Mouse (Mus musculus) forebrain, embryonic 11.5 days (tissue): ENCODE measurements around the gene Cc2d1b. TPM values are rescaled to one million over a fixed set of nuclear protein-coding genes. Genes with fewer than 3 reads are reported as not detected.
A peak's percentile ranks its signal among the peaks of the same experiment; 100 is the strongest.

Experiments used
- ATAC-seq: fragments of 200-750 bp; cut with Nextera tagmentation; replicated peaks from 2 replicates; pipeline ENCODE4 v1.8.0; 2017; ENCODE audit warnings: moderate TSS enrichment; ENCODE audit not compliant: low FRiP score
- DNase-seq: peaks from one replicate; pipeline ENCODE4 v3.0.0-alpha.2; 2017; ENCODE audit warnings: low spot score
- H3K27ac ChIP-seq: fragments of 300-500 bp; sonication (generic); 2 replicates; pipeline ENCODE4 v1.5.1; 2014; ENCODE audit warnings: low read depth, low read length
- H3K27me3 ChIP-seq: fragments of 300-500 bp; sonication (generic); 2 replicates; pipeline ENCODE4 v1.6.1; 2014; ENCODE audit warnings: mild to moderate bottlenecking, low read length, mixed read lengths; ENCODE audit not compliant: control insufficient read depth, insufficient read depth
- H3K36me3 ChIP-seq: fragments of 300-500 bp; sonication (generic); 2 replicates; pipeline ENCODE4 v1.6.1; 2014; ENCODE audit warnings: mild to moderate bottlenecking, low read length, moderate library complexity, mixed read lengths; ENCODE audit not compliant: control insufficient read depth, insufficient read depth
- H3K4me1 ChIP-seq: fragments of 300-500 bp; sonication (generic); replicated peaks from 2 replicates; pipeline ENCODE4 v1.6.1; 2014; ENCODE audit warnings: low read length, mixed read lengths; ENCODE audit not compliant: control insufficient read depth, insufficient read depth
- H3K4me2 ChIP-seq: fragments of 300-500 bp; sonication (generic); 2 replicates; pipeline ENCODE4 v1.6.1; 2014; ENCODE audit warnings: low read depth, mild to moderate bottlenecking, low read length, moderate library complexity, mixed read lengths; ENCODE audit not compliant: severe bottlenecking
- H3K4me3 ChIP-seq: fragments of 300-500 bp; sonication (generic); 2 replicates; pipeline ENCODE4 v1.5.1; 2014; ENCODE audit warnings: low read depth, low read length
- H3K9ac ChIP-seq: fragments of 300-500 bp; sonication (generic); 2 replicates; pipeline ENCODE4 v1.6.1; 2014; ENCODE audit warnings: low read length
- H3K9me3 ChIP-seq: fragments of 300-500 bp; sonication (generic); 2 replicates; pipeline ENCODE4 v1.6.1; 2016; ENCODE audit warnings: low read length, mixed read lengths; ENCODE audit not compliant: control insufficient read depth
- WGBS: fragments of 180-500 bp; shearing (Covaris S2); extraction: QIAGEN DNeasy Blood & Tissue Kit; methylation state at CpG from one replicate; pipeline ENCODE4 v1.1.7; 2014; 5-methylcytosine and 5-hydroxymethylcytosine counted together
- polyA plus RNA-seq: library from polyadenylated mRNA; unstranded; fragments of >200 nt; fragmentation: Nextera tagmentation; extraction: Ambion mirVana; gene quantifications from 2 replicates; pipeline ENCODE4 v1.2.1, GENCODE M21; 2014

The Cc2d1b gene
- polyA plus RNA-seq, 1 experiment from 2014 or later = 26.8 TPM

DNA sequence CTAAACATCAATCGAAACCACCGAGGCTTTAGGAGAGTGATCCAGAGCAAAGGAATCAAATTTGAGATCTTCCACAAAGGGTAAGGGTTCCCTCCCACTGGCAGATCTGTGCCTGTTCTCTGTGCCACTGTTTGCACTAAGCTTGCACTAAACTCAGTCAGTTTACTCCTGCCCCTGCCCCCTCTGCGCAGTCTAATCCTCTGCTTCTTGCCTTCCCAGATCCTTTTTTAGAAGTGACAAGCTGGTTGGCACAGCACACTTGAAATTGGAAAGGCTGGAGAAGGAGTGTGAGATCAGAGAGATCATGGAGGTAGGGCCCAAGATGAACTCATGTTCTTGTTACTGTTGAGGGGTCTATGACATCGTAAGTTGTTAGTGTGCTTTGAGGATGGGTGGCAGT lies 11.9 kb downstream of the Cc2d1b start:
- H3K4me3 ChIP-seq = no peak overlapping the region
- H3K4me2 ChIP-seq = no peak overlapping the region
- ATAC-seq (no peak), DNase-seq (peak; percentile 35)
- WGBS = 93% methylated on average over 4 of the region's 4 CpGs
- no peaks in the 10 kb centered on the region; the same call in 1 of the 2 replicates for H3K4me1 ChIP-seq
- H3K27ac ChIP-seq = no peak overlapping the region
- H3K9ac ChIP-seq = no peak overlapping the region
- H3K27me3 ChIP-seq = no peaks in the 10 kb centered on the region
- H3K36me3 ChIP-seq = peaks cover 3% of the 10 kb centered on the region; the same call in 1 of the 2 replicates
- H3K9me3 ChIP-seq = no peaks in the 10 kb centered on the region

DNA sequence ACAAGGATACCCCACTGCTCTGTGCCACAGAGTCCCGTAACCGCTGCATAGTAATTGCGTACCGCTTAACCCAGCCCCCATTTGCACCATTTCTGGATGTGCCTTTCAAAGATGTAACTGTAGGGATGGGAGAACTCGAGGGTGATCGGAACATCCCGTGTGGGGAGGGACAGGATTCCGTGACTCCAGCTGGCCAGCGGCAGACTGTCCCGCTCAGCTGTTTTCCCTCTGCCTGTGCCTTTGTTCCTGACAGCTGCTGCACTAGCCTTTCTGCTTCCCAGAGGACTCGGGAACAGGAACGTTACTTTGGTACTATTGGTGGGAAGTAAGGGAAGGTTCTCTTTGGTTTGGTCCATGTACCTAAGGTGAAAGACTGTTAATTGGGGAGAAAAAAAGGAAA lies 14.0 kb downstream of the Cc2d1b start:
- H3K4me1 ChIP-seq = no peaks in the 10 kb centered on the region; the same call in 1 of the 2 replicates
- no peaks in the 10 kb centered on the region for H3K27me3 ChIP-seq
- H3K9me3 ChIP-seq = no peaks in the 10 kb centered on the region
- DNase-seq (no peak), ATAC-seq (no peak)
- H3K4me2 ChIP-seq = no peak overlapping the region
- H3K9ac ChIP-seq = no peak overlapping the region
- peaks cover 3% of the 10 kb centered on the region; the same call in 1 of the 2 replicates for H3K36me3 ChIP-seq
- no peak overlapping the region for H3K4me3 ChIP-seq
- 85% methylated on average over 12 of the region's 12 CpGs for WGBS
- no peak overlapping the region for H3K27ac ChIP-seq

DNA sequence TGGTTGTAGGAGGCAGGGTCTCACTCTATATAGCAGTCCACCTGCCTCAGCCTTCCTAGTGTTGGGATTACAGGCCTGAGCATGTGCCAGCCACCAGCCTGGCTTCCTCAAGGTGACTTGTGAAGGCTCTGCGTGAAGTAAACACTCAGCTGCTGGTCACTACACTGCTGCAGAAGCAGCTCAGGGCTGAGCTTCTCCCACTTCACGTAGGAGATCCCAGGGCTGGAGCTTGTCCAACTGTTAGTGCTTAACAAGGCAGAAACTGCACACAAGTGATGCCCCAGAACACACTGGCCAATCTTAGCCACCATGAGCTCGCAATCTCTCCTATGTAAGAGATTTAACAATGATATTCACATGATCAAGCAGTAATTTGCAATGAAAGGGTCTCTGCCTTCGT lies 15.0 kb downstream of the Cc2d1b start:
- Histone ChIP-seq H3K4me2 (no peak overlapping the region), H3K27ac (no peak overlapping the region), H3K4me1 (no peaks in the 10 kb centered on the region; the same call in 1 of the 2 replicates), H3K36me3 (peaks cover 3% of the 10 kb centered on the region; the same call in 1 of the 2 replicates), H3K4me3 (no peak overlapping the region), H3K9ac (no peak overlapping the region), H3K27me3 (no peaks in the 10 kb centered on the region), H3K9me3 (no peaks in the 10 kb centered on the region)
- DNase-seq = no peak
- WGBS = 63% methylated on average over 4 of the region's 4 CpGs
- no peak for ATAC-seq

DNA sequence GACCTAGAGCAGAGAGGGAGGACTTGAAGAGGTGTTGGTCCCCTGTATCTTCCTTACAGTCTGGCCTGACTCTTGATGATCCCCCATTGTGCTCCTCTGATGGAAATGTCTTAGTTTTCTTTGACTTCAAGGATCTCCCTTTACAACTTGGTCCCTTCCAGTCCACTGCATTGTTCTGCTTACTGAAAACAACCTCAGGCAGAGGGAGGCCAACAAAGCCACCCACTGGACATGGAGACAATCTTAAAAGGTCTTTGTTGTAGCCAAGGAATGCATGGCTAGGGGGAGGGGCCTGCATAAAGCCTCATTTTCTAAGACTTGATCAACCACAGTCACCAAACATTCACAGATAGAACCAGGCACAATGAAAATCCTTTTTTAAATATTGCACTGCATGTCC lies 15.4 kb downstream of the Cc2d1b start:
- no peak for DNase-seq

DNA sequence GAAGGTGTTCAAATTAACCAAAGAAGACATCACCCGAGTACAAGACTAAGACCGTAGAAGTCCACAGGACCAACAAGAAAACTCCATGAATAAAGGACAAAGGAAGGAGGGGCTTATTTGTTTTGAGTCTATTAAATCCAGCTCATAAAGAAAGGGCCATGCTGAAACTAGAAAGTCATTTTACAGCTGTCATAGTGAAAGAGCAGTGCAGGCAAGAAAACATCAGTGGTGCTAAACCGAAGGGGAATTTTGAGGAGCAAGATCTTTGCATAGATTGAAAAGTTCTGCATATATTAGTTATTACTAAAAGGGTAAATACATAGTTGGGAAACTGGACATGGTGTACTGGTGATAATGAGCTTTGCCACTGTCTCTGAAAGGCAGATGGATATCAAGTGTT lies 18.0 kb downstream of the Cc2d1b start:
- H3K4me2 ChIP-seq = no peak overlapping the region
- no peaks in the 10 kb centered on the region; the same call in 1 of the 2 replicates for H3K36me3 ChIP-seq
- H3K9me3 ChIP-seq = no peaks in the 10 kb centered on the region
- no peak overlapping the region for H3K4me3 ChIP-seq
- no peaks in the 10 kb centered on the region; the same call in 1 of the 2 replicates for H3K4me1 ChIP-seq
- ATAC-seq (no peak), DNase-seq (no peak)
- H3K27me3 ChIP-seq = no peaks in the 10 kb centered on the region
- no peak overlapping the region for H3K9ac ChIP-seq
- WGBS = 92% methylated on average over 3 of the region's 3 CpGs
- no peak overlapping the region for H3K27ac ChIP-seq

More for the DNA sequence above, 15.4 kb downstream of the Cc2d1b start:
- H3K4me1 ChIP-seq = no peaks in the 10 kb centered on the region; the same call in 1 of the 2 replicates
- H3K9me3 ChIP-seq = no peaks in the 10 kb centered on the region
- H3K27me3 ChIP-seq = no peaks in the 10 kb centered on the region
- H3K27ac ChIP-seq = no peak overlapping the region
- no peak for ATAC-seq
- H3K4me3 ChIP-seq = no peak overlapping the region
- no peak overlapping the region for H3K4me2 ChIP-seq
- H3K36me3 ChIP-seq = peaks cover 3% of the 10 kb centered on the region; the same call in 1 of the 2 replicates
- H3K9ac ChIP-seq = no peak overlapping the region

DNA sequence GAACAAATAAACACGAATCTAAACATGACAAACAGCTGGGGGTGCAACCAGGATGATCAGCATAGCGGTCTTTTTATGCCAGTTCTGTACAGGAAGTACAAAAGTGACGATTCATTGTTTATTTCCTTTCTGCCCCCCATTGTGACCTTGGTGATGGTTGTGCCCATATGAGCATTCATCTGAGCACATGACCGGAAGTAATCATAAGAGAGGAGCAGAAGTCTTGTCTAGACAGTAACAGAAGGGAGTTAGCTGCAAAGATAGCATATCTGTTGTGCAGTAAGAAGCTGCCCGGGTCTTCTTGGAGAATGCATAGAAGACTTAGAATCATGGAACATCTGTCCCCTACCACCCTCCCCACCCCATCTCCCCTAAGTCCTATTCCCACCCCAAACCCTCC lies 19.0 kb downstream of the Cc2d1b start:
- Histone ChIP-seq H3K4me1 (no peaks in the 10 kb centered on the region; the same call in 1 of the 2 replicates), H3K27me3 (no peaks in the 10 kb centered on the region), H3K4me3 (no peak overlapping the region), H3K36me3 (no peaks in the 10 kb centered on the region; the same call in 1 of the 2 replicates), H3K4me2 (no peak overlapping the region), H3K9me3 (no peaks in the 10 kb centered on the region), H3K27ac (no peak overlapping the region), H3K9ac (no peak overlapping the region)
- ATAC-seq = no peak
- DNase-seq = no peak
- 86% methylated on average over 5 of the region's 5 CpGs for WGBS

DNA sequence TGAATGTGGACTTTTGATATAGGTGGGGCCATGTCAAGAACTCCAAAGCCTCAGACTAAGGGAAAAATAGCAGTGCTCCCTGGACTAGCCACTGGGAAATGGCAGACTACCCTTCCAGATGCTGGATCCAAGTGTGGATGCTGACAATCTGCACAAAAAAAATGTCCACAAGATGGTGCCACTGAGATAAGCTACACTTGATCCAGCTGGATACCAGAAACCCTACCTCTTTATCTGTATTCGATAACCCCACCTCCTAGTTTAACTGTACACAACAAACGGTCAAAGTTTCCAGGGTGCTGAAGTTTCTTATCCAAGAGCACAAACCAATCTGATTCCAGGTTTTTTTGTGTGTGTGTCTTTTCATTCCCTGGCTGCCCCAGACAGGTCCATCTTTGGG lies 44.7 kb downstream of the Cc2d1b start:
- H3K4me1 ChIP-seq = no peaks in the 10 kb centered on the region
- 79% methylated on average over 2 of the region's 2 CpGs for WGBS
- H3K4me3 ChIP-seq = no peak overlapping the region
- no peak for ATAC-seq
- H3K9me3 ChIP-seq = no peaks in the 10 kb centered on the region
- no peaks in the 10 kb centered on the region for H3K27me3 ChIP-seq
- no peak for DNase-seq
- H3K4me2 ChIP-seq = no peak overlapping the region
- no peak overlapping the region for H3K27ac ChIP-seq
- no peak overlapping the region for H3K9ac ChIP-seq
- H3K36me3 ChIP-seq = no peaks in the 10 kb centered on the region

Other genes with a start within 250 kb of the Cc2d1b start
- gene Shisal2a, start 236.6 kb upstream of the Cc2d1b start, polyA plus RNA-seq = 1.7 and 3.0 TPM in 2 replicates
- 38.7 and 39.3 TPM in 2 replicates for gene Gpx7, start 213.0 kb upstream of the Cc2d1b start, polyA plus RNA-seq
- gene Tut4, start 160.5 kb upstream of the Cc2d1b start, polyA plus RNA-seq = 75.2 and 92.0 TPM in 2 replicates
- gene Prpf38a, start 40.6 kb upstream of the Cc2d1b start, polyA plus RNA-seq = 119 and 125 TPM in 2 replicates
- 19.3 and 21.2 TPM in 2 replicates for gene Orc1, start 40.5 kb upstream of the Cc2d1b start, polyA plus RNA-seq
- 1.5 and 2.1 TPM in 2 replicates for gene 3110021N24Rik, start 99.7 kb downstream of the Cc2d1b start, polyA plus RNA-seq
- gene Zfyve9, start 160.9 kb downstream of the Cc2d1b start, polyA plus RNA-seq = 4.0 and 4.8 TPM in 2 replicates
- gene Btf3l4, start 213.7 kb downstream of the Cc2d1b start, polyA plus RNA-seq = 230 and 249 TPM in 2 replicates
- gene Txndc12, start 214.7 kb downstream of the Cc2d1b start, polyA plus RNA-seq = 99.4 and 101 TPM in 2 replicates
- gene Kti12, start 227.8 kb downstream of the Cc2d1b start, polyA plus RNA-seq = 46.8 and 48.9 TPM in 2 replicates
- 1.7 and 2.4 TPM in 2 replicates for gene A730015C16Rik, start 228.7 kb downstream of the Cc2d1b start, polyA plus RNA-seq